Mouse (Mus musculus): ENCODE measurements at regions not wholly inside any gene's neighbourhood (a gene's known extent, or its start where the extent isn't known, plus 50 kb on each side); places are given as distances from the start of the nearest gene placed in this dataset.

DNA sequence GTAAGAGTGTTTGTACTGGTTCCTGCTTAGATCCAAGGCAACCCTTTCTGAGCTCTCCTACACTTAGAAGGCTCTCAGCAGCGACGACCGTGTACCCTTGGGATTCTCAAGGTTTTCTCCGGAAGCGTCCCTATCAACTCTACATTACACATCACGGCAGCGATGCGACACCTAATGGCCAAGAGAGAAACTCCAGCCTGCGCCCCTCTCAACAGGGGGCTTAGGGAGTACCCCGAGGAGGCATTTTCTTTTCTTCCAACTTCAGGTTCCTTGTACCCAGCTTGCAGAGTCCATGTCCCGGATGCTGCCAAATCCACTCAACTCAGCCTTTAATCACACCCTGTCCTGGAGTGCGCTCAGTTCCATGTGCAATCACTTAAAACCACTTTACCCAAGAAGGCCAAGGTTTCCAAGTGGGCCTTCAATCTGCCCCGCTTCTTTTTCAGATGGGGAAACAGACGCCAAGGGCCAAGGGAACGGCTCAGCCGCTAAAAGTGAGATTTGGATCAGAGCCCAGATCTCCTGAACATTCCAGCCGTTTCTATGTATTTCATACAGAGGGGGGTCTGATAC is 186.9 kb upstream of the Fbxo11 start:
- TF ChIP-seq POLR2A (IDR thresholded peaks at IDR 0.05; ENCODE audit: insufficient read depth, low read depth, low read length) (0 out of 2 replicates have a peak, but pooled peaks have one; percentile 15), CTCF (IDR thresholded peaks at IDR 0.05; ENCODE audit: insufficient read depth, low read depth, low read length) (peak; percentile 89)

Measured in olfactory bulb, adult 2 months (tissue).